Mouse (Mus musculus) liver, embryonic 15.5 days (tissue): ENCODE data around the gene Trmt61a. TPM values are rescaled to one million over a fixed set of nuclear protein-coding genes. Genes with fewer than 3 reads are reported as not detected.
A peak's percentile ranks its signal among the peaks of the same experiment; 100 is the strongest.

Experiments used
- ATAC-seq: fragments of 200-750 bp; cut with Nextera tagmentation; 2 replicates; pipeline ENCODE4 v1.8.0; 2017; ENCODE audit warnings: moderate number of reproducible peaks, mild to moderate bottlenecking, moderate library complexity; ENCODE audit not compliant: insufficient read depth
- H3K27ac ChIP-seq: fragments of 300-500 bp; sonication (generic); replicated peaks from 2 replicates; pipeline ENCODE4 v1.5.1; 2015; ENCODE audit warnings: mild to moderate bottlenecking, inconsistent platforms
- H3K27me3 ChIP-seq: fragments of 300-500 bp; sonication (generic); 2 replicates; pipeline ENCODE4 v1.6.1; 2015; ENCODE audit warnings: mild to moderate bottlenecking, inconsistent platforms
- H3K36me3 ChIP-seq: fragments of 300-500 bp; sonication (generic); replicated peaks from 2 replicates; pipeline ENCODE4 v1.6.1; 2015; ENCODE audit warnings: moderate library complexity, mild to moderate bottlenecking, inconsistent platforms
- H3K4me1 ChIP-seq: fragments of 300-500 bp; sonication (generic); replicated peaks from 2 replicates; pipeline ENCODE4 v1.6.1; 2015; ENCODE audit warnings: inconsistent platforms
- H3K4me2 ChIP-seq: fragments of 300-500 bp; sonication (generic); 2 replicates; pipeline ENCODE4 v1.6.1; 2015; ENCODE audit warnings: moderate library complexity, mild to moderate bottlenecking, inconsistent platforms
- H3K4me3 ChIP-seq: fragments of 300-500 bp; sonication (generic); replicated peaks from 2 replicates; pipeline ENCODE4 v1.5.1; 2015; ENCODE audit warnings: mild to moderate bottlenecking, inconsistent platforms
- H3K9ac ChIP-seq: fragments of 300-500 bp; sonication (generic); 2 replicates; pipeline ENCODE4 v1.6.1; 2015; ENCODE audit warnings: moderate library complexity, mild to moderate bottlenecking, inconsistent platforms
- H3K9me3 ChIP-seq: fragments of 300-500 bp; sonication (generic); replicated peaks from 2 replicates; pipeline ENCODE4 v1.6.1; 2016; ENCODE audit warnings: inconsistent platforms
- WGBS: fragments of 180-500 bp; shearing (Covaris S2); methylation state at CpG from one replicate; pipeline ENCODE4 v1.1.7; 2015; ENCODE audit warnings: mixed read lengths; ENCODE audit not compliant: insufficient replicate concordance; 5-methylcytosine and 5-hydroxymethylcytosine counted together
- polyA plus RNA-seq: library from polyadenylated mRNA; unstranded; fragments of >200 nt; fragmentation: Nextera tagmentation; extraction: Ambion mirVana; gene quantifications from 2 replicates; pipeline ENCODE4 v1.2.1, GENCODE M21; 2015

Gene Trmt61a
- polyA plus RNA-seq, 1 experiment from 2014 or later, result 5.9 TPM

DNA sequence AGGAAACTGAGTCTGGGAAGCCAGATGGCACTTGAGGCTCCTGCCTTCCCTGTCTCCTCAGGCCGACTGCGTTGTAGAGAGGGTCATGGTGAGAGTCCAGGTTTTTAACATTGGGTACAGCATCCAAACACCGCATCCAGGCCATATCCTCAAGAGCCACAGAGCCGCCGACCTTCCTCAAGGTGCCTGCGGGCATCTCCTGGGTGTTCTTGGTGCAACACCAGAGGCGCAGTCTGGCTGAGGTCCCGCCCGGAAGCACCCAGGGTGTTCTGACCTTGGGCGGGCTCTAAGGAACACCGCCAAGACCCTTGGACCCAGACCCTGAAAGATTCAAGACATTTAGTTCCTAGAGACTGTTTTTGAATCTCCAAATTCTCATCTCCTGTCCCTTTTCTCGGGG lies 5.3 kb upstream of the Trmt61a start:
- Histone ChIP-seq H3K27ac (no peak overlapping the region), H3K9me3 (no peaks in the 10 kb centered on the region), H3K27me3 (peaks cover 78% of the 10 kb centered on the region), H3K36me3 (no peaks in the 10 kb centered on the region), H3K4me3 (peak overlapping the region; percentile 47), H3K9ac (no peak overlapping the region), H3K4me1 (peaks cover 56% of the 10 kb centered on the region), H3K4me2 (peak overlapping the region; percentile 67)
- ATAC-seq, result no peak
- 10% methylated on average over 12 of the region's 12 CpGs for WGBS

DNA sequence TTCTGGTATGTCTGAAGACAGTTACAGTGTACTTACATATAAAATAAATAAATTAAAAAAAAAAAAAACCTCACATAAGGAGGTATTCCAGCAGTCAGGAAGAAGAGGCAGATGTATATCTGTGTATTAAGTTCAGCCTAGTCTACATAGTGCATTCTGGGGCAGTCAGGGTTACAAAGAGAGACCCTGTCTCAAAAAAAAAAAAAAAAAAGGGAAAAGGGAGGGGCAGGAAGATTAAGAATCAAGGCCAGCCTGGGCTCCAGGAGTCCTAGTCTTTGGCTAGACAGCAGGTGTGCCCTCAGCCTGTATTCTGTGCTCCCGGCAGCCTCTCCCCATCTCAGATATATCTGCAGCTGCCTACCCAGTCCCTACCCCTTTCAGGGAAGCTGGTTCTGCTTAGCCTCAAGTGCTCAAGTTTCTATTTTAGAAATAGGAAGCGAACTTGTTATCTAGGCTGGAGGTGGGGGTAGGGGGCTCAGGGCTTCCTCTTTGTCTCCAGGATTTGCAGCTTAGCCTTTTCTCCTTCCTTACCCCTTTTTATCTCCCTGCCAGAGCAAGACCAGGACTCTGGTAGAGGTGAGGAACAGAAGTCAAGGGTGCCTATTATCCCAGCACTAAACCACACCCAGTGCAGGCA lies 2.9 kb upstream of the Trmt61a start:
- H3K27ac ChIP-seq, result no peak overlapping the region

DNA sequence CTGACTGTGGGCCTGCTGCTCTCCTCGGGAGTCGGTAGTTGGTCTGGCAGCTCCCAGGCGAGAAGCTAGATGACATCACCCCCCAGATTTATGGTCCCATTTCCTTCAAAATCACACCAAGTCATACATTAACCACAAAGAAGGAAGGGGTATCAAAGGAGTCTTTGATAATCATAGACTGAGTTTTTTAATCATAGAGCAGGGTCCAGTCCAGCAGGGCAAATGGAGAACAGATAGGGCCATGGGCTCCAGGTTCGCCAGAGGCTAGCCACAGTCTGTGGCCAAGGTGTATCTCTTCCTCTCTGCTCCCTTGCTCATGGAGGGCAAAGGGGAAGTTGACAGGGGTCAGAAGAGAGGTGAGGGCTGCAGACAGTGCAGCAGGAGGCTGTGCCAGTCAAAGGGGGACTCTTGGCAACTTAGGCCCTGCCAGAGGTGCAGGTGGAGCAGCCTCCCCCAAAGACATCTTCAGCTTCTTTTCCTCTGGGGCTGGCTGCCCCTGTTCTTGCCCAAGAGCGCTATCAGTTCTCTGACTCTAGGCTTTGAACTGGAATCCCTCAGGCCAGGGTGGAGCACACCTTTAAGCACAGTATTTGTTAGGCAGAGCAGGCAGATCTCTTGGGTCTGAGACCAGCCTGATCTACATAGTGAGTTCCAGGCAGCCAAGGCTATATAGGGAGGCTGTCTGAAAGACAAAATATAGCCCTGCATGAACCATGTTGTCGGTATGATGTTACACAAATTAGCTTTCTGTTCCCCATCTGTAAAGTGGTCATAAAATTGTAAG lies 1.9 kb upstream of the Trmt61a start:
- Histone ChIP-seq H3K9ac (no peak overlapping the region), H3K27me3 (peaks cover 49% of the 10 kb centered on the region), H3K9me3 (no peaks in the 10 kb centered on the region), H3K27ac (0 out of 2 replicates have a peak overlapping the region, but pooled peaks have one; percentile 7), H3K4me3 (no peak overlapping the region), H3K4me2 (no peak overlapping the region), H3K36me3 (0 out of 2 replicates have a peak, but pooled peaks cover 4% of the 10 kb centered on the region), H3K4me1 (peaks cover 52% of the 10 kb centered on the region)
- ATAC-seq, result no peak
- 41% methylated on average over 6 of the region's 6 CpGs for WGBS

More for the DNA sequence above, 2.9 kb upstream of the Trmt61a start:
- Histone ChIP-seq H3K4me1 (peaks cover 62% of the 10 kb centered on the region), H3K27me3 (peaks cover 60% of the 10 kb centered on the region), H3K9me3 (no peaks in the 10 kb centered on the region), H3K4me2 (no peak overlapping the region), H3K4me3 (no peak overlapping the region), H3K9ac (no peak overlapping the region), H3K36me3 (no peaks in the 10 kb centered on the region)
- WGBS, result 24% methylated on average over 2 of the region's 2 CpGs
- no peak for ATAC-seq

GRCm38 (mm10) chr12:111677421-111677820 lies 484 bp upstream of the Trmt61a start:
- Histone ChIP-seq H3K4me3 (peak overlapping the region; percentile 83), H3K27ac (peak overlapping the region; percentile 74), H3K4me2 (peak overlapping the region; percentile 78), H3K36me3 (peaks cover 16% of the 10 kb centered on the region; the same call in 1 of the 2 replicates), H3K9ac (peak overlapping the region; percentile 62), H3K4me1 (peaks cover 37% of the 10 kb centered on the region), H3K9me3 (no peaks in the 10 kb centered on the region), H3K27me3 (peaks cover 35% of the 10 kb centered on the region)
- ATAC-seq, result peak; percentile 8; the same call in 1 of the 2 replicates
- 29% methylated on average over 5 of the region's 5 CpGs for WGBS

- Histone ChIP-seq H3K4me3 (peak overlapping the region; percentile 83), H3K27ac (no peak overlapping the region), H3K9ac (peak overlapping the region; percentile 43), H3K27me3 (peaks cover 23% of the 10 kb centered on the region), H3K4me2 (peak overlapping the region; percentile 78), H3K36me3 (peaks cover 20% of the 10 kb centered on the region; the same call in 1 of the 2 replicates), H3K9me3 (no peaks in the 10 kb centered on the region), H3K4me1 (peaks cover 33% of the 10 kb centered on the region)
- WGBS, result 3% methylated on average over 13 of the region's 13 CpGs
- 0 out of 2 replicates have a peak, but pooled peaks have one; percentile 5 for ATAC-seq
Observed at GRCm38 (mm10) chr12:111678670-111678933, 697 bp downstream of the Trmt61a start.

- H3K9ac ChIP-seq, result peak overlapping the region; percentile 43; the same call in 1 of the 2 replicates
- 17% methylated on average over 7 of the region's 7 CpGs for WGBS
- H3K4me1 ChIP-seq, result peaks cover 33% of the 10 kb centered on the region
- peak overlapping the region; percentile 78 for H3K4me2 ChIP-seq
- no peak for ATAC-seq
- H3K9me3 ChIP-seq, result no peaks in the 10 kb centered on the region
- peak overlapping the region; percentile 83 for H3K4me3 ChIP-seq
- no peak overlapping the region for H3K27ac ChIP-seq
- H3K36me3 ChIP-seq, result peaks cover 20% of the 10 kb centered on the region; the same call in 1 of the 2 replicates
- peaks cover 19% of the 10 kb centered on the region for H3K27me3 ChIP-seq
Observed at GRCm38 (mm10) chr12:111678997-111679396, 1.1 kb downstream of the Trmt61a start.

GRCm38 (mm10) chr12:111680661-111681060 lies 2.8 kb downstream of the Trmt61a start:
- no peak overlapping the region for H3K4me2 ChIP-seq
- H3K27me3 ChIP-seq, result peaks cover 4% of the 10 kb centered on the region; the same call in 1 of the 2 replicates
- ATAC-seq, result no peak
- no peak overlapping the region for H3K27ac ChIP-seq
- no peak overlapping the region for H3K4me3 ChIP-seq
- 82% methylated on average over 13 of the region's 13 CpGs for WGBS
- H3K36me3 ChIP-seq, result peaks cover 20% of the 10 kb centered on the region; the same call in 1 of the 2 replicates
- H3K4me1 ChIP-seq, result peaks cover 26% of the 10 kb centered on the region
- H3K9me3 ChIP-seq, result no peaks in the 10 kb centered on the region
- no peak overlapping the region for H3K9ac ChIP-seq

- H3K27ac ChIP-seq, result no peak overlapping the region
- ATAC-seq, result no peak
Observed at GRCm38 (mm10) chr12:111681305-111681704, 3.4 kb downstream of the Trmt61a start.

GRCm38 (mm10) chr12:111682003-111682402 lies 4.1 kb downstream of the Trmt61a start:
- H3K4me3 ChIP-seq, result no peak overlapping the region
- peaks cover 5% of the 10 kb centered on the region; the same call in 1 of the 2 replicates for H3K27me3 ChIP-seq
- H3K4me2 ChIP-seq, result no peak overlapping the region
- H3K4me1 ChIP-seq, result peaks cover 25% of the 10 kb centered on the region
- peaks cover 20% of the 10 kb centered on the region; the same call in 1 of the 2 replicates for H3K36me3 ChIP-seq
- no peak overlapping the region for H3K9ac ChIP-seq
- no peak overlapping the region for H3K27ac ChIP-seq
- 70% methylated on average over 5 of the region's 5 CpGs for WGBS
- H3K9me3 ChIP-seq, result no peaks in the 10 kb centered on the region
- ATAC-seq, result no peak

More at GRCm38 (mm10) chr12:111681305-111681704, 3.4 kb downstream of the Trmt61a start:
- Histone ChIP-seq H3K4me2 (no peak overlapping the region), H3K4me3 (no peak overlapping the region), H3K9ac (no peak overlapping the region), H3K27me3 (peaks cover under 1% of the 10 kb centered on the region; the same call in 1 of the 2 replicates), H3K9me3 (no peaks in the 10 kb centered on the region), H3K4me1 (peaks cover 26% of the 10 kb centered on the region), H3K36me3 (peaks cover 20% of the 10 kb centered on the region; the same call in 1 of the 2 replicates)
- 77% methylated on average over 8 of the region's 8 CpGs for WGBS

DNA sequence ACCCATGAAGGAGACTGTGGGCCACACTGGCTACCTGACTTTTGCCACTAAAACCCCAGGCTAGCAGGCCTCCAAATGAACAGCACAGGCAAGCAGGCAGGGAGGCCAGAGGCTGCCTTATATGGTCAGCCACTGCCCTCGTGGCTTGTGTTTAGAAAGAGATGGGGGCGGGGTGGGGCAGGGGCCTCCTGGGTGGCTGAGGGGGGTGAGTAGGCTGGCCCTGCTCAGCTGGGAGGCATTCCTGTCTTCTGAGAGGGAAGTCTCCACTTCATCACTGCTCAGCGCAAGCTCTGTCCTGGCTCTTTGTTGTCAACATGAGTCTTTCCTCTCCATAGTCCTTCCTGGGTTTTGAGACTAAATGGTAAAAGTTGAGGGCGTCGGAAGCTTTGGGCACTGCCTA lies 4.9 kb downstream of the Trmt61a start:
- Histone ChIP-seq H3K27me3 (peaks cover 12% of the 10 kb centered on the region), H3K4me1 (peaks cover 17% of the 10 kb centered on the region), H3K9me3 (no peaks in the 10 kb centered on the region), H3K27ac (no peak overlapping the region), H3K4me2 (no peak overlapping the region), H3K4me3 (no peak overlapping the region), H3K36me3 (peaks cover 20% of the 10 kb centered on the region; the same call in 1 of the 2 replicates), H3K9ac (no peak overlapping the region)
- no peak for ATAC-seq
- 61% methylated on average over 5 of the region's 5 CpGs for WGBS

- Histone ChIP-seq H3K4me3 (no peak overlapping the region), H3K4me1 (no peaks in the 10 kb centered on the region; the same call in 1 of the 2 replicates), H3K9ac (no peak overlapping the region), H3K4me2 (no peak overlapping the region), H3K36me3 (peaks cover 14% of the 10 kb centered on the region; the same call in 1 of the 2 replicates), H3K9me3 (no peaks in the 10 kb centered on the region), H3K27ac (no peak overlapping the region), H3K27me3 (peaks cover 16% of the 10 kb centered on the region)
- WGBS, result 64% methylated on average over 4 of the region's 4 CpGs
- ATAC-seq, result no peak
Observed at GRCm38 (mm10) chr12:111686390-111686789, 8.5 kb downstream of the Trmt61a start.
